Mouse (Mus musculus): Measurements from ENCODE around the gene Pigp. TPM values are rescaled to one million over a fixed set of nuclear protein-coding genes. Genes with fewer than 3 reads are reported as not detected.

The Pigp gene
- polyA plus RNA-seq (2015; fragmentation: Illumina TruSeq; extraction: RNeasy Lipid Tissue Mini Kit (QIAGEN cat#74804); ENCODE audit: low read depth, low replicate concordance), result 90.6 TPM

DNA sequence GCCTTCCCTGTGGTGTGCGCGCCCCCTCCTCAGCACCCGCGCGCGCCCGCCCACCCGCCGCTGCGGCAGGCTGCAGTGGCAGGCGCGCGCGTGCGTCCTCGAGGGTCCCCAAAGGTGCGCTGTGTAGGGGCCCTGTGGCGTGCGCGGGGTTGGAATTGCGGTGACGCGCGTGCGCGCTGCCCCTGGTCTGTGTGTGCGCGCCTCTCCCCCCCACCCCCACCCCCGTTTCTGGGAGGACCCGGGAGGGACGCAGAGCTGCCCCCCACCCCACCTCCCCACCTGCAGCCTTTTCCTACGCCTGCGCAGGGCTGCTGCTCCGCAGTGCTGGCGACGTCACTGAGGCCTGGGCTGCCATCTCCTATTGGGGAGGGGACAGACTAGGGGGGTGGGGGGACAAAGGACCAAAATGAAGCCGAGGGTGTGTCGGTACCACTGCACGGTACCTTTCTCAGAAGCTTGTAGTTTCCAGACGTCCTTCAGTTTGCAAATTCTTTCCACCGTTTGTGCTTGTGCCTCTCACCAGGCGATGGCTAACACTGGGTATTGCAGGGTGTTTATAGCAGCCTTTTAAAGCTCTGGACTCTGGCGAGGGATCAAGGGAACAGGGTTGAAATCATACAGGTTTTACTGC is at the start of gene Pigp:
Gene Pigp (minus strand): TSS at position 542 of the 631 bp plus-strand sequence.

DNA sequence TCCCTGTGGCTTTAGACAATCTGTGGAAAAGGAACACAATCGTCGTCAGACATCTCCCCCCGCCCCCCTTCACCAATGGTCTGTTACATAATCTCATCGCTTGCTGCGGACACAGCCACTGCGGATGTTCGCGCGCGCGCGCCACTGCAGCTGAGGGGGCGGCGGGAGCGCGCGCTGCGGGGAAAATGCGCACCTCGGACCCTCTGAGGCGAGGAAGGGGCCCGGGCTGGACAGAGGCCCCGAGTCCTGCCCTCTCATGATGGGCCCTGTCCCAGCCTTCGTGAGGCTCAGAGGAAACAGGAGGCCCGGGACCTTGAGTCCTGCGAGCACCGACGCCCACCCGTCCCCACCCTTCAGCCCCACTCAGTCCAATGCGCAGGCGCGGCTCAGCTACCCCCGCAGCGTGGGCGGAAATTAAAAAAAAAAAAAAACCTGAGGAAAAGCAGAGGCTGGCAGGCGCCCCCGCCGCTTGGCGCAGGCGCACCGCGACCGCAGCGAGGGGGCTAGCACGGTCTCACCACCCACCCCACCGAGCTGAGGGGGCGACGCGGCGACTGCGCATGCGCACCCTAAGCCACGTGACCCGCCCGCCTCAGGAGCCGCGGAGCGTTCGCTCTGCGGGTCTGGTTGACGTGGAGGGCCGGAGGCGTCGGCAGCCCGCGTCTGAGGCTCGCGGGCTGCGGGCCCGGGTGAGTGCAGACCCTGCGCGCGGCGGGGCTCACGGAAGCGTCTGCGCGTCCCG is 1.3 kb downstream of the Pigp start, which contains the start of gene Ttc3:
Gene Ttc3 (plus strand): TSS at position 446 of the 742 bp plus-strand sequence.

DNA sequence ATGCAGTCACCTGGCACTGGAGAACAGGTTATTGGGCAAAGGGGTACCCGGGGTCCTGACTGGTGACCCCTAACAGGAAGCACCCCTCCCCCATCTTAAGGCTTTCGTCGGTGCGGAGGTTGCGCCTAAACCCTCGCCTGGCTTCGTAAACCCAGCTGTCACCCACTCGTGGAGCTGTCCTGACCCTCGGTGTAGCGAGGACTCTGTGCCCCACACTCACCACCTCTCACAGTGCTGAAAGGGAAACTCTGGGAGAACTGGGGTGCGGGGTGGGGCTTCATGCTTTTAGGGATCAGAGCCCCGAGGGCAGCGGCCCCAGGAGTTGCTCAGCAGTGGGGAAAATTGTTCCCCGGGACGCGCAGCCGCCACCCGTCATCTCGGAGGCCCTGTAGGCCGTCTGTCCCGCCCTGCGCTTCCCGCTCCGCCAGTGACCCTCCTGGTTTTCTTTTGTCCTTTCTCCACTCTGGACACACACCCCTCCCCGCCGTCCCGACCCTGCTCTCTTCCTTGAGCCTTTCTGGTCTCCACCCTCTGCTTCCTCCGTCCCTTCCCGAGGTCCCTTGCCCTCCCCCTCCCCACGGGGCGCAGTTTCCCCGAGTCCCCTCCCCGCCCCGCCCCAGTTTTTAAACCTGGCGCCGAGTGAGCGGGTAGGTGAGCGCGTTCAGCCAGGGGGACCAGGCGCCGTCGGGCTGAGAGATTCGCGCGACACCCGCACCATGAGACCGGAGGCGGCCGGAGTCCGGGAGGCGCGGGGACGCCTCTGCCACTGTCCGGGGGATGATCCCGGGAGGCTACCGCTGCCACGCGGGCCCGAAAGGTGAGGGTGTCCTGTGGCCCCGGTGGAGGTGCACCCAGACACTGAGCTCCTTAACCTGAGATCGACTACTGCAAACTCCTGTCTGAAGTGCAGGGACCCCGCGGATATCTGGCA is 43.6 kb downstream of the Pigp start, which contains the start of gene Ripply3:
Gene Ripply3 (plus strand): TSS at position 640 of the 931 bp plus-strand sequence.

DNA sequence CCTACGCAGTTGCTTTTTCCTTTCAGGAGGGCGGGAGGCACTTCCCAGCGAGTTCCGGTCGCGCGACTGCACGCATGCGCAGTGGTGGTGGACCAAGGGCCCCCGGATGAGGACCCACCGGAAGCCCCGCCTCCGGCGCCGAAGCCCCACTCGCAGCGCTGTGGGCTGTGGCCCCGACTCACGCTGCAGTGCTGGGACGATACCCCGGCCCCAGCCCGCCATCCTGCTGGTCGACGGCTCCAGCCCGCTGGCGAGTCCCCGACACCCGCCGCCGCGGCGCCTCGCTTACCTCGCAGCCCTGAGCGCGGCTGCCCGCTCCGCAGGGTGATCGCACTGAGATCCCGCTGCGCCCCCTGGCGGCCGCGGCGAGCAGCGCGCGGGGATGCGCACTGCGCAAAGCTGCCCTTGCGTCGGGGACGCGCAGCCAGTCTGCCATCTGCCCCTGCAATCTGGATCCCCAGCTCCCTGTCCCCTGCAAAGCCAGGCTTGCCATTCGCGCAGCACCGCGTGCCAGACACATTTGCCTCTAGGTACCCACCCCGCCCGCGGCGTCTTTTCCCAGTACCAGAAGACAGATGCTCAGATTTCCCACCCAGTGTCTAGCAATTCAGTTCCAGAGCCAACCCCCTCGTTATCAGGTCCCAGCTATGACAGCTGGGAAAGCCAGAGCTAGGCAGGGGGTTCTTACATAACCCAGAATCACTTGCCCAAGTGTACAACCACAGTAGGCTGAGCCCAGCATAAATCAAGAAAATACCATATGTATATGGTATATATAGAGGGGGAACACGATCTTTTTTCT is 58.2 kb downstream of the Pigp start, which contains the start of gene Hlcs:
Gene Hlcs (minus strand): TSS at position 343 of the 802 bp plus-strand sequence.

Other genes starting within 250 kb of the Pigp start
- 7.8 TPM for gene Hlcs, start 58.3 kb downstream of the Pigp start, polyA plus RNA-seq (2015; fragmentation: Illumina TruSeq; extraction: RNeasy Lipid Tissue Mini Kit (QIAGEN cat#74804); ENCODE audit: low read depth, low replicate concordance)
- 0.59 TPM for gene Ripply3, start 43.4 kb downstream of the Pigp start, polyA plus RNA-seq (2015; fragmentation: Illumina TruSeq; extraction: RNeasy Lipid Tissue Mini Kit (QIAGEN cat#74804); ENCODE audit: low read depth, low replicate concordance)
- 603 TPM for gene Ttc3, start 1.2 kb downstream of the Pigp start, polyA plus RNA-seq (2015; fragmentation: Illumina TruSeq; extraction: RNeasy Lipid Tissue Mini Kit (QIAGEN cat#74804); ENCODE audit: low read depth, low replicate concordance)
- 43.2 TPM for gene Vps26c, start 155.0 kb upstream of the Pigp start, polyA plus RNA-seq (2015; fragmentation: Illumina TruSeq; extraction: RNeasy Lipid Tissue Mini Kit (QIAGEN cat#74804); ENCODE audit: low read depth, low replicate concordance)
- gene Dyrk1a, start 198.2 kb upstream of the Pigp start, polyA plus RNA-seq (2015; fragmentation: Illumina TruSeq; extraction: RNeasy Lipid Tissue Mini Kit (QIAGEN cat#74804); ENCODE audit: low read depth, low replicate concordance), result 40.9 TPM

Measured in brain, adult 10 weeks (tissue).